Mouse (Mus musculus) stomach, embryonic 16.5 days (tissue): ENCODE results near the gene Nup62. TPM values are rescaled to one million over a fixed set of nuclear protein-coding genes. Genes with fewer than 3 reads are reported as not detected.

Source experiments
- ATAC-seq: fragments of 200-750 bp; cut with Nextera tagmentation; 2 replicates; pipeline ENCODE4 v1.8.0; 2017; ENCODE audit warnings: moderate number of reproducible peaks, moderate TSS enrichment; ENCODE audit not compliant: insufficient read depth, low FRiP score
- H3K27ac ChIP-seq: fragments of 300-500 bp; sonication (generic); 2 replicates; pipeline ENCODE4 v1.5.1; 2014; ENCODE audit warnings: low read length
- H3K27me3 ChIP-seq: fragments of 300-500 bp; sonication (generic); 2 replicates; pipeline ENCODE4 v1.6.1; 2014; ENCODE audit warnings: low read length, control low read depth, mixed read lengths; ENCODE audit not compliant: control insufficient read depth, insufficient read depth
- H3K36me3 ChIP-seq: fragments of 300-500 bp; sonication (generic); 2 replicates; pipeline ENCODE4 v1.6.1; 2014; ENCODE audit warnings: low read length; ENCODE audit not compliant: control insufficient read depth, insufficient read depth
- H3K4me1 ChIP-seq: fragments of 300-500 bp; sonication (generic); 2 replicates; pipeline ENCODE4 v1.6.1; 2014; ENCODE audit warnings: low read length, control low read depth, mixed read lengths; ENCODE audit not compliant: control insufficient read depth, insufficient read depth
- H3K4me2 ChIP-seq: fragments of 300-500 bp; sonication (generic); 2 replicates; pipeline ENCODE4 v1.6.1; 2014; ENCODE audit warnings: low read depth, low read length, mixed read lengths
- H3K4me3 ChIP-seq: fragments of 300-500 bp; sonication (generic); replicated peaks from 2 replicates; pipeline ENCODE4 v1.5.1; 2014; ENCODE audit warnings: mild to moderate bottlenecking, low read length
- H3K9ac ChIP-seq: fragments of 300-500 bp; sonication (generic); 2 replicates; pipeline ENCODE4 v1.6.1; 2014; ENCODE audit warnings: low read length
- H3K9me3 ChIP-seq: fragments of 300-500 bp; sonication (generic); replicated peaks from 2 replicates; pipeline ENCODE4 v1.6.1; 2016; ENCODE audit warnings: low read length, control low read depth; ENCODE audit not compliant: control insufficient read depth
- WGBS: fragments of 180-500 bp; shearing (Covaris S2); extraction: QIAGEN DNeasy Blood & Tissue Kit; methylation state at CpG from one replicate; pipeline ENCODE4 v1.1.7; 2014; 5-methylcytosine and 5-hydroxymethylcytosine counted together
- polyA plus RNA-seq: library from polyadenylated mRNA; unstranded; fragments of >200 nt; fragmentation: Nextera tagmentation; extraction: Ambion mirVana; gene quantifications from 2 replicates; pipeline ENCODE4 v1.2.1, GENCODE M21; 2015

The Nup62 gene
- polyA plus RNA-seq, 1 experiment from 2014 or later = 73.8 TPM

GRCm38 (mm10) chr7:44839491-44840191, 23.8 kb downstream of the Nup62 start:
- Histone ChIP-seq H3K27ac (no peak overlapping the region), H3K27me3 (no peaks in the 10 kb centered on the region; the same call in 1 of the 2 replicates), H3K4me3 (peak overlapping the region; percentile 39), H3K9me3 (no peaks in the 10 kb centered on the region), H3K4me2 (peak overlapping the region; percentile 68), H3K36me3 (0 out of 2 replicates have a peak, but pooled peaks cover 8% of the 10 kb centered on the region), H3K4me1 (peaks cover 10% of the 10 kb centered on the region), H3K9ac (peak overlapping the region; percentile 61)
- 3% methylated on average over 58 of the region's 58 CpGs for WGBS
- peak; percentile 49; the same call in 1 of the 2 replicates for ATAC-seq

- Histone ChIP-seq H3K4me2 (peak overlapping the region; percentile 68; the same call in 1 of the 2 replicates), H3K27me3 (no peaks in the 10 kb centered on the region; the same call in 1 of the 2 replicates), H3K4me1 (peaks cover 10% of the 10 kb centered on the region), H3K4me3 (no peak overlapping the region), H3K36me3 (peaks cover 11% of the 10 kb centered on the region; the same call in 1 of the 2 replicates), H3K9me3 (no peaks in the 10 kb centered on the region), H3K27ac (no peak overlapping the region), H3K9ac (no peak overlapping the region)
- 60% methylated on average over 14 of the region's 14 CpGs for WGBS
- ATAC-seq = no peak
These were observed 24.5 kb downstream of the Nup62 start for GRCm38 (mm10) chr7:44840426-44840825.

- WGBS = 85% methylated on average over 8 of the region's 8 CpGs
- H3K9me3 ChIP-seq = no peaks in the 10 kb centered on the region
These were observed 26.1 kb downstream of the Nup62 start for GRCm38 (mm10) chr7:44841825-44842463.

GRCm38 (mm10) chr7:44845006-44845405, 29.1 kb downstream of the Nup62 start:
- Histone ChIP-seq H3K4me1 (peaks cover 14% of the 10 kb centered on the region), H3K9me3 (no peaks in the 10 kb centered on the region), H3K4me2 (no peak overlapping the region), H3K36me3 (peaks cover 23% of the 10 kb centered on the region), H3K9ac (no peak overlapping the region), H3K4me3 (no peak overlapping the region), H3K27ac (no peak overlapping the region), H3K27me3 (no peaks in the 10 kb centered on the region)
- 93% methylated on average over 10 of the region's 10 CpGs for WGBS
- ATAC-seq = no peak

More at GRCm38 (mm10) chr7:44841825-44842463, 26.1 kb downstream of the Nup62 start:
- Histone ChIP-seq H3K27ac (no peak overlapping the region), H3K9ac (no peak overlapping the region), H3K27me3 (no peaks in the 10 kb centered on the region; the same call in 1 of the 2 replicates), H3K4me2 (no peak overlapping the region), H3K4me3 (no peak overlapping the region), H3K4me1 (peaks cover 10% of the 10 kb centered on the region), H3K36me3 (peaks cover 23% of the 10 kb centered on the region)
- no peak for ATAC-seq

GRCm38 (mm10) chr7:44846804-44847203, 30.9 kb downstream of the Nup62 start:
- 84% methylated on average over 7 of the region's 7 CpGs for WGBS
- Histone ChIP-seq H3K9me3 (no peaks in the 10 kb centered on the region), H3K36me3 (peaks cover 23% of the 10 kb centered on the region), H3K27me3 (no peaks in the 10 kb centered on the region), H3K27ac (no peak overlapping the region), H3K4me1 (peaks cover 22% of the 10 kb centered on the region), H3K9ac (no peak overlapping the region), H3K4me3 (no peak overlapping the region), H3K4me2 (no peak overlapping the region)
- no peak for ATAC-seq

- Histone ChIP-seq H3K4me2 (peak overlapping the region; percentile 93), H3K27me3 (no peaks in the 10 kb centered on the region), H3K27ac (peak overlapping the region; percentile 97; the same call in 1 of the 2 replicates), H3K9ac (peak overlapping the region; percentile 71), H3K4me3 (peak overlapping the region; percentile 66), H3K4me1 (peaks cover 22% of the 10 kb centered on the region), H3K36me3 (peaks cover 17% of the 10 kb centered on the region), H3K9me3 (no peaks in the 10 kb centered on the region)
- 61% methylated on average over 5 of the region's 5 CpGs for WGBS
- no peak for ATAC-seq
These were observed 31.9 kb downstream of the Nup62 start for GRCm38 (mm10) chr7:44847772-44848171.

GRCm38 (mm10) chr7:44848561-44849415, 32.9 kb downstream of the Nup62 start, which contains the start of the genes Akt1s1 and Tbc1d17:
Gene Akt1s1, plus strand, starts transcription at chr7:44848991.
Gene Tbc1d17, minus strand, starts transcription at chr7:44849079.
- Histone ChIP-seq H3K9me3 (no peaks in the 10 kb centered on the region), H3K4me3 (peak within 1 kb of the TSS; percentile 66), H3K9ac (peak within 1 kb of the TSS; percentile 84), H3K36me3 (peaks cover 15% of the 10 kb centered on the region), H3K27me3 (no peaks in the 10 kb centered on the region), H3K27ac (peak within 1 kb of the TSS; percentile 97), H3K4me1 (peaks cover 29% of the 10 kb centered on the region), H3K4me2 (peak within 1 kb of the TSS; percentile 93)
- WGBS = under 1% methylated on average over 54 of the region's 54 CpGs
- ATAC-seq = peak; percentile 87

GRCm38 (mm10) chr7:44849416-44850111, 33.7 kb downstream of the Nup62 start:
- Histone ChIP-seq H3K36me3 (peaks cover 15% of the 10 kb centered on the region), H3K9ac (peak overlapping the region; percentile 84), H3K27me3 (no peaks in the 10 kb centered on the region), H3K9me3 (no peaks in the 10 kb centered on the region), H3K27ac (peak overlapping the region; percentile 97), H3K4me1 (peaks cover 36% of the 10 kb centered on the region), H3K4me2 (peak overlapping the region; percentile 93), H3K4me3 (peak overlapping the region; percentile 66)
- ATAC-seq = peak; percentile 71
- under 1% methylated on average over 41 of the region's 41 CpGs for WGBS
